Mouse (Mus musculus): ENCODE measurements around the gene Cabp1.

Cabp1 gene

GRCm38 (mm10) chr5:115124690-115125089 is 69.5 kb downstream of the Cabp1 start:
- no peak for DNase-seq

- no peak for DNase-seq
These were observed 73.2 kb downstream of the Cabp1 start for GRCm38 (mm10) chr5:115120978-115121377.

GRCm38 (mm10) chr5:115118961-115119570 is 75.1 kb downstream of the Cabp1 start, which contains the start of gene Acads:
Acads (minus strand) TSS chr5:115119346.
- peak; percentile 89 to 91 for DNase-seq

All from kidney, adult 8-10 months (tissue).